Mouse (Mus musculus) heart, adult 2 months (tissue): ENCODE measurements around the gene Xylb. TPM values are rescaled to one million over a fixed set of nuclear protein-coding genes. Genes with fewer than 3 reads are reported as not detected.

ENCODE experiments used
- DNase-seq, 2 experiments: peaks; one replicate each; pipeline ENCODE4 v3.0.0; 2021
- H3K27ac ChIP-seq: fragments of 200-600 bp; 2 replicates; pipeline ENCODE4 v1.8.1; 2022
- H3K27me3 ChIP-seq: fragments of 200-500 bp; 2 replicates; pipeline ENCODE4 v1.6.1; 2012; ENCODE audit warnings: mild to moderate bottlenecking, low read length, inconsistent platforms, mixed read lengths; ENCODE audit not compliant: control insufficient read depth, insufficient read depth
- H3K36me3 ChIP-seq: fragments of 200-500 bp; 2 replicates; pipeline ENCODE4 v1.6.1; 2012; ENCODE audit warnings: low read length, inconsistent platforms; ENCODE audit not compliant: control insufficient read depth, insufficient read depth
- H3K4me1 ChIP-seq: fragments of 200-500 bp; 2 replicates; pipeline ENCODE4 v1.6.1; 2011; ENCODE audit warnings: low read length; ENCODE audit not compliant: control insufficient read depth, insufficient read depth
- H3K4me3 ChIP-seq: fragments of 200-600 bp; 2 replicates; pipeline ENCODE4 v1.8.1; 2022
- H3K79me2 ChIP-seq: fragments of 200-500 bp; replicated peaks from 2 replicates; pipeline ENCODE4 v1.6.1; 2012; ENCODE audit warnings: mild to moderate bottlenecking, inconsistent platforms, low read length, moderate library complexity, mixed read lengths; ENCODE audit not compliant: control insufficient read depth, insufficient read depth
- H3K9ac ChIP-seq: fragments of 200-500 bp; 2 replicates; pipeline ENCODE4 v1.6.1; 2012; ENCODE audit warnings: low read depth, mild to moderate bottlenecking, control low read depth, inconsistent platforms, low read length, mixed read lengths
- CTCF ChIP-seq: fragments of 200-600 bp; IDR thresholded peaks from 2 replicates; pipeline ENCODE4 v1.8.1; 2022; ENCODE audit warnings: antibody characterized with exemption, mild to moderate bottlenecking, moderate library complexity
- EP300 ChIP-seq: fragments of 200-500 bp; IDR thresholded peaks from 2 replicates; pipeline ENCODE4 v1.6.1; 2011; ENCODE audit warnings: low read depth, low read length, control low read depth; ENCODE audit not compliant: insufficient read depth
- POLR2A ChIP-seq: fragments of 200-500 bp; IDR thresholded peaks from 2 replicates; pipeline ENCODE4 v1.6.1; 2011; ENCODE audit warnings: mild to moderate bottlenecking, low read depth, low read length, control low read depth; ENCODE audit not compliant: insufficient read depth
- WGBS: fragments of 180-500 bp; shearing (Covaris S2); methylation state at CpG from one replicate; pipeline ENCODE4 v1.1.7; 2018; 5-methylcytosine and 5-hydroxymethylcytosine counted together
- intact Hi-C: fragments of 180-260 bp; cut with DNase I; formaldehyde crosslinking; loops from one replicate; pipeline ENCODE4 v1.15.1; 2025
- polyA plus RNA-seq: library from polyadenylated mRNA; depleted of rRNA; stranded (reverse); fragments of >200 nt; gene quantifications from 2 replicates; pipeline ENCODE4 v1.2.3, GENCODE M21; 2012
- total RNA-seq, 2 experiments: library from RNA; stranded (reverse); gene quantifications; 2 replicates each; pipeline ENCODE4 v1.2.3; 2021

The Xylb gene
- total and polyA plus RNA-seq, 3 experiments, result 0.16 to 1.2 (median 0.18) TPM

- Histone ChIP-seq H3K79me2 (no peaks in the 10 kb centered on the region), H3K9ac (no peak overlapping the region), H3K4me3 (no peak overlapping the region), H3K4me1 (peaks cover 9% of the 10 kb centered on the region; the same call in 1 of the 2 replicates), H3K27me3 (no peaks in the 10 kb centered on the region), H3K36me3 (no peaks in the 10 kb centered on the region), H3K27ac (no peak overlapping the region)
- intact Hi-C loops, result no loop called here
- TF ChIP-seq CTCF (no peak), EP300 (no peak), POLR2A (no peak)
- DNase-seq, result no peak
- WGBS, result 77% methylated on average over 15 of the region's 15 CpGs
Measured at GRCm38 (mm10) chr9:119330186-119330963, 26.8 kb upstream of the Xylb start.

- intact Hi-C loops, result no loop called here
- H3K27me3 ChIP-seq, result no peaks in the 10 kb centered on the region
- H3K36me3 ChIP-seq, result no peaks in the 10 kb centered on the region
- no peaks in the 10 kb centered on the region for H3K79me2 ChIP-seq
- no peak overlapping the region for H3K4me3 ChIP-seq
- TF ChIP-seq CTCF, result peak; percentile 3; the same call in 1 of the 2 replicates
- TF ChIP-seq EP300, result no peak
- peak overlapping the region; percentile 74 for H3K27ac ChIP-seq
- DNase-seq, result peak; percentile 69 to 83
- H3K9ac ChIP-seq, result peak overlapping the region; percentile 17; the same call in 1 of the 2 replicates
- 3% methylated on average over 10 of the region's 10 CpGs for WGBS
- H3K4me1 ChIP-seq, result peaks cover 11% of the 10 kb centered on the region
Measured at GRCm38 (mm10) chr9:119334324-119334723, 22.9 kb upstream of the Xylb start.

- H3K9ac ChIP-seq, result no peak overlapping the region
- H3K79me2 ChIP-seq, result no peaks in the 10 kb centered on the region
- H3K4me1 ChIP-seq, result peaks cover 11% of the 10 kb centered on the region
- no peaks in the 10 kb centered on the region for H3K36me3 ChIP-seq
- WGBS, result 68% methylated on average over 2 of the region's 2 CpGs
- H3K4me3 ChIP-seq, result no peak overlapping the region
- DNase-seq, result no peak
- peak overlapping the region; percentile 74 for H3K27ac ChIP-seq
- TF ChIP-seq POLR2A (no peak), EP300 (no peak), CTCF (no peak)
- intact Hi-C loops, result no loop called here
- H3K27me3 ChIP-seq, result no peaks in the 10 kb centered on the region
Measured at GRCm38 (mm10) chr9:119334834-119335233, 22.3 kb upstream of the Xylb start.

GRCm38 (mm10) chr9:119335571-119335970 lies 21.6 kb upstream of the Xylb start:
- Histone ChIP-seq H3K4me1 (peaks cover 11% of the 10 kb centered on the region), H3K79me2 (no peaks in the 10 kb centered on the region), H3K27ac (no peak overlapping the region), H3K4me3 (no peak overlapping the region), H3K9ac (no peak overlapping the region), H3K36me3 (no peaks in the 10 kb centered on the region), H3K27me3 (no peaks in the 10 kb centered on the region)
- no peak for TF ChIP-seq CTCF
- no peak for TF ChIP-seq POLR2A
- 84% methylated on average over 4 of the region's 4 CpGs for WGBS
- DNase-seq, result no peak
- intact Hi-C loops, result no loop called here

- no peak for DNase-seq
- H3K27me3 ChIP-seq, result no peaks in the 10 kb centered on the region
- H3K79me2 ChIP-seq, result no peaks in the 10 kb centered on the region
- intact Hi-C loops, result no loop called here
- no peaks in the 10 kb centered on the region for H3K36me3 ChIP-seq
- H3K4me3 ChIP-seq, result no peak overlapping the region
- H3K9ac ChIP-seq, result no peak overlapping the region
- WGBS, result 91% methylated on average over 14 of the region's 14 CpGs
- TF ChIP-seq CTCF (no peak), POLR2A (no peak), EP300 (no peak)
- no peak overlapping the region for H3K27ac ChIP-seq
- peaks cover 15% of the 10 kb centered on the region for H3K4me1 ChIP-seq
Measured at GRCm38 (mm10) chr9:119337842-119338241, 19.3 kb upstream of the Xylb start.

- H3K36me3 ChIP-seq, result no peaks in the 10 kb centered on the region
- H3K4me1 ChIP-seq, result peaks cover 15% of the 10 kb centered on the region
- H3K9ac ChIP-seq, result no peak overlapping the region
- no peak for DNase-seq
- no peak overlapping the region for H3K27ac ChIP-seq
- H3K27me3 ChIP-seq, result no peaks in the 10 kb centered on the region
- no peaks in the 10 kb centered on the region for H3K79me2 ChIP-seq
- H3K4me3 ChIP-seq, result no peak overlapping the region
- intact Hi-C loops, result no loop called here
- WGBS, result 84% methylated on average over 3 of the region's 3 CpGs
- TF ChIP-seq POLR2A (no peak), EP300 (no peak), CTCF (no peak)
Measured at GRCm38 (mm10) chr9:119338350-119338749, 18.8 kb upstream of the Xylb start.
